Mouse (Mus musculus) retina, postnatal 1 day (tissue): ENCODE measurements around the gene Apba1.

ENCODE experiments used
- DNase-seq: peaks from one replicate; pipeline ENCODE4 v3.0.0-alpha.2; 2012

Gene Apba1

GRCm38 (mm10) chr19:23879862-23880261, 121.2 kb downstream of the Apba1 start:
- DNase-seq, result peak; percentile 44

GRCm38 (mm10) chr19:23886169-23886568, 127.5 kb downstream of the Apba1 start:
- DNase-seq, result no peak

- no peak for DNase-seq
Measured at GRCm38 (mm10) chr19:23891421-23891820, 132.7 kb downstream of the Apba1 start.

GRCm38 (mm10) chr19:23892633-23893032, 133.9 kb downstream of the Apba1 start:
- DNase-seq, result no peak

- peak; percentile 84 for DNase-seq
Measured at GRCm38 (mm10) chr19:23893093-23893889, 134.6 kb downstream of the Apba1 start.

GRCm38 (mm10) chr19:23893946-23894345, 135.3 kb downstream of the Apba1 start:
- no peak for DNase-seq

GRCm38 (mm10) chr19:23894822-23895221, 136.1 kb downstream of the Apba1 start:
- DNase-seq, result no peak

- DNase-seq, result no peak
Measured at GRCm38 (mm10) chr19:23896915-23897314, 138.2 kb downstream of the Apba1 start.

- peak; percentile 54 for DNase-seq
Measured at GRCm38 (mm10) chr19:23898501-23898900, 139.8 kb downstream of the Apba1 start.

- peak; percentile 42 for DNase-seq
Measured at GRCm38 (mm10) chr19:23901177-23901576, 142.5 kb downstream of the Apba1 start.

- DNase-seq, result no peak
Measured at GRCm38 (mm10) chr19:23901768-23902167, 143.1 kb downstream of the Apba1 start.

- no peak for DNase-seq
Measured at GRCm38 (mm10) chr19:23903066-23903465, 144.4 kb downstream of the Apba1 start.

GRCm38 (mm10) chr19:23904922-23905321, 146.2 kb downstream of the Apba1 start:
- no peak for DNase-seq

GRCm38 (mm10) chr19:23905772-23906171, 147.1 kb downstream of the Apba1 start:
- no peak for DNase-seq

- no peak for DNase-seq
Measured at GRCm38 (mm10) chr19:23910345-23910744, 151.7 kb downstream of the Apba1 start.

GRCm38 (mm10) chr19:23919384-23920219, 160.9 kb downstream of the Apba1 start:
- no peak for DNase-seq

GRCm38 (mm10) chr19:23920220-23920544, 161.5 kb downstream of the Apba1 start:
- DNase-seq, result no peak

- no peak for DNase-seq
Measured at GRCm38 (mm10) chr19:23922601-23923000, 163.9 kb downstream of the Apba1 start.

GRCm38 (mm10) chr19:23924057-23924456, 165.4 kb downstream of the Apba1 start:
- DNase-seq, result no peak

GRCm38 (mm10) chr19:23924791-23925190, 166.1 kb downstream of the Apba1 start:
- peak; percentile 22 for DNase-seq

- DNase-seq, result no peak
Measured at GRCm38 (mm10) chr19:23925541-23925940, 166.9 kb downstream of the Apba1 start.

- DNase-seq, result no peak
Measured at GRCm38 (mm10) chr19:23930826-23931225, 172.1 kb downstream of the Apba1 start.

GRCm38 (mm10) chr19:23941422-23941949, 182.8 kb downstream of the Apba1 start:
- no peak for DNase-seq

- no peak for DNase-seq
Measured at GRCm38 (mm10) chr19:23942886-23943285, 184.2 kb downstream of the Apba1 start.
